Mouse (Mus musculus): ENCODE results near the gene Mipol1. TPM values are rescaled to one million over a fixed set of nuclear protein-coding genes. Genes with fewer than 3 reads are reported as not detected.

Gene Mipol1
- polyA plus RNA-seq, 1 experiment from 2014 or later, result 5.0 TPM

DNA sequence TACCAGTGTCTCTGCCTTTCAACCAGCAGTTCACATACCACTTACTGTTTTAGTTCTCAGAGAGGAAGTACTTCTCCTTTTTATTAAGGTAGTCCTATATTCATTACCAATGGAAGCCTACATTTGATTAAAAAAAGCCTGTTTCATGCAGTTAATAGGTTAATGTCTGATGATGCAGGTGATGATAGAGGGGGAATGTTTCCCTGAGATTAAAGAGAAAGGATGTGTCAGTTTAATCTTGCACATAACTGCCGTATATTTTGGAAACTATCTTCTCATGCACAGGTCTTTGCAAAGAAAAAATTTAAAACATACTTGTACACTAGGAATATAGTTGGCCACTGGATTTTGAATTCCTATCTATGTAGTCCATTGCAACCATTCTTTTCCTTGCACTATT, 77.5 kb downstream of the Mipol1 start:
- DNase-seq (ENCODE audit: low spot score) (no peak), ATAC-seq (ENCODE audit: low FRiP score) (no peak)
- 100% methylated on average over 1 of the region's 1 CpGs for WGBS
- no peak overlapping the region for H3K27ac ChIP-seq
- H3K4me1 ChIP-seq (replicated peaks; ENCODE audit: control insufficient read depth, insufficient read depth, low read length), result no peaks in the 10 kb centered on the region
- H3K9ac ChIP-seq, result no peak overlapping the region
- H3K27me3 ChIP-seq (ENCODE audit: control insufficient read depth, insufficient read depth, low read length), result no peaks in the 10 kb centered on the region
- no peak overlapping the region for H3K4me3 ChIP-seq (replicated peaks; ENCODE audit: low read length)
- H3K9me3 ChIP-seq (ENCODE audit: control insufficient read depth, low read length), result no peaks in the 10 kb centered on the region
- H3K36me3 ChIP-seq (replicated peaks; ENCODE audit: control insufficient read depth, insufficient read depth), result no peaks in the 10 kb centered on the region
- H3K4me2 ChIP-seq (replicated peaks), result no peak overlapping the region

DNA sequence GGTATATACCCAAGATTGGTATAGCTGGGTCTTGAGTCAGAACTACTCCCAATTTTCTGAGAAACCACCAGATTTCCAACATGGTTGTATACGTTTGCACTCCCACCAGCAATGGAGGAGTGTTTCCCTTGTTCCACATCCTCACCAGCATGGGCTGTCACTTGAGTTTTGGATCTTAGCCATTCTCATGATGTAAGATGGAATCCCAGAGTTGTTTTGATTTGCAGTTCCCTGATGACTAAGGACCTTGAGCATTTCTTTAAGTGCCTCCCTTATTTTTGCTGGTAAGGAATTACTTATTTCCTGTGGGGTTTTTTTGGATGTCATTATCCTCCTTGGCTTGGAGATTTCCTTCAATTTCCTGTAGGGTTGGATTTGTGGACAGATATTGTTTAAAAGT, 108.8 kb downstream of the Mipol1 start:
- no peak overlapping the region for H3K9ac ChIP-seq
- 85% methylated on average over 1 of the region's 1 CpGs for WGBS
- no peak overlapping the region for H3K27ac ChIP-seq
- H3K4me2 ChIP-seq (replicated peaks), result no peak overlapping the region
- no peaks in the 10 kb centered on the region for H3K27me3 ChIP-seq (ENCODE audit: control insufficient read depth, insufficient read depth, low read length)
- DNase-seq (ENCODE audit: low spot score) (no peak), ATAC-seq (ENCODE audit: low FRiP score) (no peak)
- H3K4me3 ChIP-seq (replicated peaks; ENCODE audit: low read length), result no peak overlapping the region
- no peaks in the 10 kb centered on the region for H3K4me1 ChIP-seq (replicated peaks; ENCODE audit: control insufficient read depth, insufficient read depth, low read length)
- no peaks in the 10 kb centered on the region for H3K36me3 ChIP-seq (replicated peaks; ENCODE audit: control insufficient read depth, insufficient read depth)
- no peaks in the 10 kb centered on the region for H3K9me3 ChIP-seq (ENCODE audit: control insufficient read depth, low read length)

DNA sequence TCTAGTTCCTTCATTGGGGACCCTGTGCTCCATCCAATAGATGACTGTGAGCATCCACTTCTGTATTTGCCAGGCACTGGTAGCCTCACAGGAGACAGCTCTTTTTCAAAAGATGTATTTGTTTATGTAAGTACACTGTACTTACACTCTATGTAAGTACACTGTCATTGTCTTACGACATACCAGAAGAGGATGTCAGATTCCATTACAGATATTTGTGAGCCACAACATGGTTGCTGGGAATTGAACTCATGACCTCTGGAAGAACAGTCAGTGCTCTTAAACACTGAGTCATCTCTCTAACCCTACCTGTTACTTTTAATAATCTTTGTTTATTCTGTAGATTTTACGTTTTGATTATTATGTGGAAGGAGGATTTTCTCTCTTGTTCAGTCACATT, 109.9 kb downstream of the Mipol1 start:
- H3K4me1 ChIP-seq (replicated peaks; ENCODE audit: control insufficient read depth, insufficient read depth, low read length), result no peaks in the 10 kb centered on the region
- DNase-seq (ENCODE audit: low spot score) (no peak), ATAC-seq (ENCODE audit: low FRiP score) (no peak)
- 89% methylated on average over 2 of the region's 2 CpGs for WGBS
- H3K9ac ChIP-seq, result no peak overlapping the region
- H3K36me3 ChIP-seq (replicated peaks; ENCODE audit: control insufficient read depth, insufficient read depth), result no peaks in the 10 kb centered on the region
- no peak overlapping the region for H3K4me3 ChIP-seq (replicated peaks; ENCODE audit: low read length)
- no peaks in the 10 kb centered on the region for H3K9me3 ChIP-seq (ENCODE audit: control insufficient read depth, low read length)
- no peaks in the 10 kb centered on the region for H3K27me3 ChIP-seq (ENCODE audit: control insufficient read depth, insufficient read depth, low read length)
- no peak overlapping the region for H3K4me2 ChIP-seq (replicated peaks)
- H3K27ac ChIP-seq, result no peak overlapping the region

DNA sequence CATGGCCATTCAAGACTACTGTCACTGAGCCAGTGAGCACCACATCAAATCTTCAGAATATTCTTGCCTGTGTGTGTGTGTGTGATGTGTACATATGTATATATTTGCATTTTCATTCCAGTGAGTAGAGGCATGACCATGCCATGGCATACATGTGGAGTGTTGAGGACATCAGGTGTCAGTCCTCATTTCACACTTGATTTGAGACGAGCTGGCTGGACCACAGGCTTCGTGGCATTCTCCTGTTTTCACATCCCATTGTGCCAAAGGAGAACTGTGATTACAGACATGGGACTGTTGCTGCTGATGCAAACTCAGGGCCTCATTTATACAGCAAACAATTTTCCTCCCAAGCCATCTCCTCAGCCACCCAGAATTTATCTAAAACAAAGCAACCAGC, 132.5 kb downstream of the Mipol1 start:
- no peak overlapping the region for H3K4me3 ChIP-seq (replicated peaks; ENCODE audit: low read length)
- H3K9ac ChIP-seq, result no peak overlapping the region
- no peaks in the 10 kb centered on the region for H3K9me3 ChIP-seq (ENCODE audit: control insufficient read depth, low read length)
- no peaks in the 10 kb centered on the region for H3K36me3 ChIP-seq (replicated peaks; ENCODE audit: control insufficient read depth, insufficient read depth)
- H3K27me3 ChIP-seq (ENCODE audit: control insufficient read depth, insufficient read depth, low read length), result no peaks in the 10 kb centered on the region
- no peak overlapping the region for H3K27ac ChIP-seq
- WGBS, result 52% methylated on average over 2 of the region's 2 CpGs
- ATAC-seq (ENCODE audit: low FRiP score), result no peak
- no peak overlapping the region for H3K4me2 ChIP-seq (replicated peaks)
- DNase-seq (ENCODE audit: low spot score), result no peak
- H3K4me1 ChIP-seq (replicated peaks; ENCODE audit: control insufficient read depth, insufficient read depth, low read length), result no peaks in the 10 kb centered on the region

DNA sequence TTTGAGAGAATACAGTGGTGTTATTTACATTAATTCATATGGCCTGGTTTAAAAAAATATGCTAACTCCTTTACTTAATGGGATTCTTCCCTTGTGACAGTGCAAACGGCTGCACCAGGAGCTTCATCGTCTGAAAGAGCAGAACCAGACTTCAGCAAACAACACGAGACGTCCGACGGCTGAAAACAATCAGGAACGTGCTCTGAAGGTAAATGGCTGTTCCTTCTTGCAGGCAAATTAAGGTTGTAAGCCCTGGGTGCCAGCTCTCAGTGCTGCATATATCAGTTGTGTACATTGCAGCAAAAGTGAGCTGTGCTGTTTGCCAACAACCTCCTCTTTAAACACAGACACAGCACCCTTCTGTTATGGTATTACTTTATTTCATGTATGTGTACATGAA, 133.8 kb downstream of the Mipol1 start:
- 0 out of 2 replicates have a peak, but pooled peaks have one; percentile 31 for ATAC-seq (ENCODE audit: low FRiP score)
- Histone ChIP-seq H3K4me3 (replicated peaks; ENCODE audit: low read length) (no peak overlapping the region), H3K9me3 (ENCODE audit: control insufficient read depth, low read length) (no peaks in the 10 kb centered on the region), H3K27me3 (ENCODE audit: control insufficient read depth, insufficient read depth, low read length) (no peaks in the 10 kb centered on the region), H3K4me2 (replicated peaks) (no peak overlapping the region), H3K27ac (no peak overlapping the region), H3K9ac (no peak overlapping the region), H3K36me3 (replicated peaks; ENCODE audit: control insufficient read depth, insufficient read depth) (no peaks in the 10 kb centered on the region), H3K4me1 (replicated peaks; ENCODE audit: control insufficient read depth, insufficient read depth, low read length) (no peaks in the 10 kb centered on the region)
- 53% methylated on average over 7 of the region's 7 CpGs for WGBS
- DNase-seq (ENCODE audit: low spot score), result no peak

DNA sequence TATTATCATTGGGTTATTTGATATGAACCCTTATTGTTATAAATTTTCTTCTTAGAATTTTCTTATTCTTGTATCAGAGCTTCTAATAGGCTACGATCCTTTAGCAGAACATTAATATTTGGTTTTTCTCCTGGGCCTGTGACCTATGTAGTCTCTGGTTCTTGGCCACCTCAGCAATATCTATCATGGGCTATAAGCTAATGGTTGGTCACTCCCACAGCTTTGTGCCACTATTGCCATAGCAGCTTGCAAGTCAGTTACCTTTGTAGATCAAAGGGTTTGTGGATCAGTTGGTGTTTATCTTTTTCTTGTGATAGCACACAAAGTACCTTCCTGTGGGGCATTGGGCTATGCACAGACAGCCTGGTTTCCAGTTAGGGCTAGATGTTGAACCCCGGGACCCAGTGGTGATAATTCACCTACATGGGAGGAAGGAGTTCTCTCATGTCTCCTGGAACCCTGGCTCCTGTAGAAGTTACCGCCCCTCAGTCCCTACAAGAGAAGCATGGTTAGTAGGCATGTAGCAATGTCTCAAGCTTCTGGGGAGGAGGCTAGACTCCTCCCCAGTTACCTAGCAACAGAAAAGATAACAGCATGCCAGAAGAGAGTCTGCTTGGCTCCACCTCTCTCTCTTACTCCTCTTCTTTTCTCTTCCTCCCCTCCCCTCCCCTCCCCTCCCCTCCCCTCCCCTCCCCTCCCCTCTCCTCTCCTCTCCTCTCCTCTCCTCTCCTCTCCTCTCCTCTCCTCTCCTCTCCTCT, 141.7 kb downstream of the Mipol1 start:
- Histone ChIP-seq H3K36me3 (replicated peaks; ENCODE audit: control insufficient read depth, insufficient read depth) (no peaks in the 10 kb centered on the region), H3K9ac (no peak overlapping the region), H3K4me3 (replicated peaks; ENCODE audit: low read length) (no peak overlapping the region), H3K27me3 (ENCODE audit: control insufficient read depth, insufficient read depth, low read length) (no peaks in the 10 kb centered on the region), H3K9me3 (ENCODE audit: control insufficient read depth, low read length) (no peaks in the 10 kb centered on the region), H3K4me1 (replicated peaks; ENCODE audit: control insufficient read depth, insufficient read depth, low read length) (no peaks in the 10 kb centered on the region), H3K4me2 (replicated peaks) (no peak overlapping the region), H3K27ac (no peak overlapping the region)
- no peak for ATAC-seq (ENCODE audit: low FRiP score)
- 86% methylated on average over 3 of the region's 3 CpGs for WGBS
- DNase-seq (ENCODE audit: low spot score), result no peak

DNA sequence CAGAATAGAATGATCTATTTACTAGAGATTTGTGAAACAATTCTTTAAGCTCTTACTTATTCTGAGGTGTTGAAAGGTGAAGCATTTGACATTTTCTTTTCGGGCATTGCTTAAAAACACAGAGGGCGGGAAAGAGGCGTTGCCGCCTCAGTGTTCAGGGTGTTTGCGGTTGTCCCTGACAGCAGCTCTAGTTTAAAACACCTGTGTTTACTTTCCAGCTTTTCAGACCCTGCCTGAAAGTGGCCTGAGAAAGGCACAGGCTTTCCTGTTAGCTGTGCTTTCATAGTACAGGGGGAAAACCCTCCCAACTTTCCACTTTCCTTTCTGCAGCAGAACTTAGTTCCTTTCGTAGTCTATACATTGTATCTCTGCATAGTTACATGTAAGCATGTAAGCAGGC, 152.6 kb downstream of the Mipol1 start:
- no peaks in the 10 kb centered on the region for H3K4me1 ChIP-seq (replicated peaks; ENCODE audit: control insufficient read depth, insufficient read depth, low read length)
- no peaks in the 10 kb centered on the region for H3K27me3 ChIP-seq (ENCODE audit: control insufficient read depth, insufficient read depth, low read length)
- DNase-seq (ENCODE audit: low spot score) (no peak), ATAC-seq (ENCODE audit: low FRiP score) (no peak)
- no peaks in the 10 kb centered on the region for H3K9me3 ChIP-seq (ENCODE audit: control insufficient read depth, low read length)
- H3K4me2 ChIP-seq (replicated peaks), result no peak overlapping the region
- 59% methylated on average over 6 of the region's 6 CpGs for WGBS
- no peak overlapping the region for H3K4me3 ChIP-seq (replicated peaks; ENCODE audit: low read length)
- H3K9ac ChIP-seq, result no peak overlapping the region
- no peak overlapping the region for H3K27ac ChIP-seq
- no peaks in the 10 kb centered on the region for H3K36me3 ChIP-seq (replicated peaks; ENCODE audit: control insufficient read depth, insufficient read depth)

DNA sequence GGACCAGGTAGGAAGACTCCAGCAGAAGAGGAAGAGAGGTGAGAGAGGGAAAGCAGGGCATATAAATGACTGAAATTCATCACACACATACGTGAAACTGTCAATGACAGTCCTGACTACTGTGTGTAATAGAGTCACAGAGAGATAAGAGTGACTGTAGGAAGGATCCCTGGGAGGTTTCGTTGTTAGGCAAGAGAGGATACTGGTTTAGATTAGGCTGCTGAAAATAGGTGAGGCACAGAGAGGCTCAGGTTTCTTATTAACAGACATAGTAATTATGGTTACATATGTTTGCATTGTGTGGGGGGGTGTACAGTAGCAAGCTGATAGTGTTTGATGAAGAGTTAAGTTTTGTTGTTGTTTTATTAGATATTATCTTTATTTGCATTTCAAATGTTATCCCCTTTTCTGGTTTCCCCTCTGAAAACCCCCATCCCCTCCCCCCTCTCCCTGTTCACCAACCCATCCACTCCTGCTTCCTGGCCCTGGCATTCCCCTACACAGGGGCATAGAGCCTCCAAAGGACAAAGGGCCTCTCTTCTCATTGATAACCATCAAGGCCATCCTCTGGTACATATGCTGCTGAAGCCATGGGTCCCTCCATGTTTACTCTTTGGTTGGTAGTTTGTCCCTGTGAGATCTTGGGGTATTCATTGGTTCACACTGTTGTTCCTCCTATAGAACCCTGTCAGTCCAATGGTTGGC, 157.5 kb downstream of the Mipol1 start:
- Histone ChIP-seq H3K27me3 (ENCODE audit: control insufficient read depth, insufficient read depth, low read length) (no peaks in the 10 kb centered on the region), H3K9me3 (ENCODE audit: control insufficient read depth, low read length) (no peaks in the 10 kb centered on the region), H3K27ac (no peak overlapping the region), H3K4me1 (replicated peaks; ENCODE audit: control insufficient read depth, insufficient read depth, low read length) (no peaks in the 10 kb centered on the region), H3K9ac (no peak overlapping the region), H3K4me3 (replicated peaks; ENCODE audit: low read length) (no peak overlapping the region), H3K36me3 (replicated peaks; ENCODE audit: control insufficient read depth, insufficient read depth) (no peaks in the 10 kb centered on the region), H3K4me2 (replicated peaks) (no peak overlapping the region)
- ATAC-seq (ENCODE audit: low FRiP score) (no peak), DNase-seq (ENCODE audit: low spot score) (no peak)
- 88% methylated on average over 2 of the region's 2 CpGs for WGBS

DNA sequence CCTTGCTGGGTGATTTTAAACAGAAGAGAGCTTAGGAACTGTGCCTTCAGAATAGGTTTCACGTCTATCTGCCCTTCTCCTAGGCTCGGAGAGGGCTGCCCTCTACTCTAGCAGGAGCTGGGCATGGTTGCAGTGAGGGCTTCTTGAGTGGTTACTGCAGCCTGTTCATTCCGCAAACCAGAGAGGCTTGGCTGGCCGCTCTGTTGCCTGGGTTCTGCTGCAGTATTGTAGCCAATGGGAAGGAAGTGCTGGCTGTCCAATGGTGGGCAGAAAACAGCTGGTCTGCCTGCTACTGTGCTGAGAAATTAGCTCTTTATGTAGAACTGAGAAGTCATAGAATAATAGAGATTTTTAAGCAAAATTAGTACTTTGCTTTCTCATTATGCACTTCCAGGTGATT, 169.3 kb downstream of the Mipol1 start:
- DNase-seq (ENCODE audit: low spot score) (no peak), ATAC-seq (ENCODE audit: low FRiP score) (peak; percentile 31; the same call in 1 of the 2 replicates)
- Histone ChIP-seq H3K4me3 (replicated peaks; ENCODE audit: low read length) (no peak overlapping the region), H3K36me3 (replicated peaks; ENCODE audit: control insufficient read depth, insufficient read depth) (no peaks in the 10 kb centered on the region), H3K27me3 (ENCODE audit: control insufficient read depth, insufficient read depth, low read length) (no peaks in the 10 kb centered on the region), H3K4me1 (replicated peaks; ENCODE audit: control insufficient read depth, insufficient read depth, low read length) (no peaks in the 10 kb centered on the region), H3K9me3 (ENCODE audit: control insufficient read depth, low read length) (no peaks in the 10 kb centered on the region), H3K9ac (no peak overlapping the region), H3K27ac (no peak overlapping the region), H3K4me2 (replicated peaks) (no peak overlapping the region)
- WGBS, result 38% methylated on average over 4 of the region's 4 CpGs

Measured in hindbrain, embryonic 14.5 days (tissue).